Mouse (Mus musculus) neural tube, embryonic 13.5 days (tissue): ENCODE data around the gene Gtpbp8. TPM values are rescaled to one million over a fixed set of nuclear protein-coding genes. Genes with fewer than 3 reads are reported as not detected.

Experiments used
- polyA plus RNA-seq: library from polyadenylated mRNA; unstranded; fragments of >200 nt; fragmentation: Nextera tagmentation; extraction: Ambion mirVana; gene quantifications from 2 replicates; pipeline ENCODE4 v1.2.1, GENCODE M21; 2015

The Gtpbp8 gene
- polyA plus RNA-seq, 1 experiment from 2014 or later = 36.9 TPM

Other genes starting within 250 kb of the Gtpbp8 start
- 11.5 and 14.4 TPM in 2 replicates for gene Boc, start 187.5 kb downstream of the Gtpbp8 start, polyA plus RNA-seq
- gene Nepro, start 22.1 kb downstream of the Gtpbp8 start, polyA plus RNA-seq = 4.2 and 5.9 TPM in 2 replicates
- 0.62 and 0.81 TPM in 2 replicates for gene Cd200r1, start 19.4 kb upstream of the Gtpbp8 start, polyA plus RNA-seq
- 0.15 and 0.23 TPM in 2 replicates for gene Cd200r4, start 65.4 kb upstream of the Gtpbp8 start, polyA plus RNA-seq
- gene Cd200r2, start 120.7 kb upstream of the Gtpbp8 start, polyA plus RNA-seq = not detected in 2 replicates
- not detected in 2 replicates for gene Cd200r3, start 197.3 kb upstream of the Gtpbp8 start, polyA plus RNA-seq